Mouse (Mus musculus) limb, embryonic 15.5 days (tissue): ENCODE data around the gene Mx1. TPM values are rescaled to one million over a fixed set of nuclear protein-coding genes. Genes with fewer than 3 reads are reported as not detected.

Experiments used
- ATAC-seq: fragments of 200-750 bp; cut with Nextera tagmentation; 2 replicates; pipeline ENCODE4 v1.8.0; 2017; ENCODE audit warnings: low read depth, moderate TSS enrichment; ENCODE audit not compliant: insufficient number of reproducible peaks, low FRiP score, low TSS enrichment
- H3K27ac ChIP-seq: fragments of 300-500 bp; sonication (generic); 2 replicates; pipeline ENCODE4 v1.5.1; 2015; ENCODE audit warnings: moderate library complexity, mild to moderate bottlenecking, inconsistent platforms
- H3K27me3 ChIP-seq: fragments of 300-500 bp; sonication (generic); 2 replicates; pipeline ENCODE4 v1.6.1; 2015; ENCODE audit warnings: inconsistent platforms
- H3K36me3 ChIP-seq: fragments of 300-500 bp; sonication (generic); 2 replicates; pipeline ENCODE4 v1.6.1; 2015; ENCODE audit warnings: inconsistent platforms
- H3K4me1 ChIP-seq: fragments of 300-500 bp; sonication (generic); 2 replicates; pipeline ENCODE4 v1.6.1; 2015; ENCODE audit warnings: inconsistent platforms
- H3K4me2 ChIP-seq: fragments of 300-500 bp; sonication (generic); 2 replicates; pipeline ENCODE4 v1.6.1; 2015; ENCODE audit warnings: mild to moderate bottlenecking, inconsistent platforms
- H3K4me3 ChIP-seq: fragments of 300-500 bp; sonication (generic); 2 replicates; pipeline ENCODE4 v1.5.1; 2015; ENCODE audit warnings: mild to moderate bottlenecking, inconsistent platforms
- H3K9ac ChIP-seq: fragments of 300-500 bp; sonication (generic); 2 replicates; pipeline ENCODE4 v1.6.1; 2015; ENCODE audit warnings: inconsistent platforms
- H3K9me3 ChIP-seq: fragments of 300-500 bp; sonication (generic); 2 replicates; pipeline ENCODE4 v1.6.1; 2016; ENCODE audit warnings: inconsistent platforms
- WGBS: fragments of 180-500 bp; shearing (Covaris S2); methylation state at CpG from one replicate; pipeline ENCODE4 v1.1.7; 2015; 5-methylcytosine and 5-hydroxymethylcytosine counted together
- polyA plus RNA-seq: library from polyadenylated mRNA; unstranded; fragments of >200 nt; fragmentation: Nextera tagmentation; extraction: Ambion mirVana; gene quantifications from 2 replicates; pipeline ENCODE4 v1.2.1, GENCODE M21; 2015

The Mx1 gene
- polyA plus RNA-seq, 1 experiment from 2014 or later, result 0.23 TPM

- ATAC-seq, result no peak
- Histone ChIP-seq H3K9me3 (no peaks in the 10 kb centered on the region), H3K4me2 (no peak overlapping the region), H3K36me3 (no peaks in the 10 kb centered on the region), H3K4me3 (no peak overlapping the region), H3K4me1 (no peaks in the 10 kb centered on the region), H3K9ac (no peak overlapping the region), H3K27ac (no peak overlapping the region), H3K27me3 (no peaks in the 10 kb centered on the region)
- 55% methylated on average over 4 of the region's 4 CpGs for WGBS
These were observed 60.4 kb downstream of the Mx1 start for GRCm38 (mm10) chr16:97402213-97402785.

GRCm38 (mm10) chr16:97401741-97402140 is 61.0 kb downstream of the Mx1 start:
- H3K4me1 ChIP-seq, result no peaks in the 10 kb centered on the region
- no peak overlapping the region for H3K4me2 ChIP-seq
- no peaks in the 10 kb centered on the region for H3K27me3 ChIP-seq
- no peak overlapping the region for H3K4me3 ChIP-seq
- no peaks in the 10 kb centered on the region for H3K9me3 ChIP-seq
- ATAC-seq, result no peak
- no peak overlapping the region for H3K9ac ChIP-seq
- no peak overlapping the region for H3K27ac ChIP-seq
- H3K36me3 ChIP-seq, result no peaks in the 10 kb centered on the region

- H3K9ac ChIP-seq, result no peak overlapping the region
- H3K36me3 ChIP-seq, result no peaks in the 10 kb centered on the region
- H3K27me3 ChIP-seq, result no peaks in the 10 kb centered on the region
- WGBS, result 82% methylated on average over 4 of the region's 4 CpGs
- H3K4me3 ChIP-seq, result no peak overlapping the region
- H3K4me2 ChIP-seq, result no peak overlapping the region
- no peaks in the 10 kb centered on the region for H3K4me1 ChIP-seq
- ATAC-seq, result no peak
- no peak overlapping the region for H3K27ac ChIP-seq
- H3K9me3 ChIP-seq, result no peaks in the 10 kb centered on the region
These were observed 62.7 kb downstream of the Mx1 start for GRCm38 (mm10) chr16:97399991-97400390.

- H3K9me3 ChIP-seq, result no peaks in the 10 kb centered on the region
- no peak overlapping the region for H3K27ac ChIP-seq
- no peak for ATAC-seq
- no peaks in the 10 kb centered on the region for H3K4me1 ChIP-seq
- no peak overlapping the region for H3K4me2 ChIP-seq
- 88% methylated on average over 2 of the region's 2 CpGs for WGBS
- H3K4me3 ChIP-seq, result no peak overlapping the region
- no peak overlapping the region for H3K9ac ChIP-seq
- H3K36me3 ChIP-seq, result no peaks in the 10 kb centered on the region
- H3K27me3 ChIP-seq, result no peaks in the 10 kb centered on the region
These were observed 64.7 kb downstream of the Mx1 start for GRCm38 (mm10) chr16:97397945-97398531.

Other genes with a start within 250 kb of the Mx1 start
- gene Bace2, start 106.2 kb downstream of the Mx1 start, polyA plus RNA-seq, result 12.7 and 13.0 TPM in 2 replicates
- gene Fam3b, start 51.9 kb upstream of the Mx1 start, polyA plus RNA-seq, result 2.2 and 3.1 TPM in 2 replicates
- gene Tmprss2, start 148.3 kb upstream of the Mx1 start, polyA plus RNA-seq, result 0.78 and 0.97 TPM in 2 replicates